Mouse (Mus musculus) stomach, embryonic 16.5 days (tissue): ENCODE measurements around the gene C1qbp. TPM values are rescaled to one million over a fixed set of nuclear protein-coding genes. Genes with fewer than 3 reads are reported as not detected.

Experiments
- ATAC-seq: fragments of 200-750 bp; cut with Nextera tagmentation; 2 replicates; pipeline ENCODE4 v1.8.0; 2017; ENCODE audit warnings: moderate number of reproducible peaks, moderate TSS enrichment; ENCODE audit not compliant: insufficient read depth, low FRiP score
- H3K27ac ChIP-seq: fragments of 300-500 bp; sonication (generic); 2 replicates; pipeline ENCODE4 v1.5.1; 2014; ENCODE audit warnings: low read length
- H3K27me3 ChIP-seq: fragments of 300-500 bp; sonication (generic); 2 replicates; pipeline ENCODE4 v1.6.1; 2014; ENCODE audit warnings: low read length, control low read depth, mixed read lengths; ENCODE audit not compliant: control insufficient read depth, insufficient read depth
- H3K36me3 ChIP-seq: fragments of 300-500 bp; sonication (generic); 2 replicates; pipeline ENCODE4 v1.6.1; 2014; ENCODE audit warnings: low read length; ENCODE audit not compliant: control insufficient read depth, insufficient read depth
- H3K4me1 ChIP-seq: fragments of 300-500 bp; sonication (generic); 2 replicates; pipeline ENCODE4 v1.6.1; 2014; ENCODE audit warnings: low read length, control low read depth, mixed read lengths; ENCODE audit not compliant: control insufficient read depth, insufficient read depth
- H3K4me2 ChIP-seq: fragments of 300-500 bp; sonication (generic); 2 replicates; pipeline ENCODE4 v1.6.1; 2014; ENCODE audit warnings: low read depth, low read length, mixed read lengths
- H3K4me3 ChIP-seq: fragments of 300-500 bp; sonication (generic); replicated peaks from 2 replicates; pipeline ENCODE4 v1.5.1; 2014; ENCODE audit warnings: mild to moderate bottlenecking, low read length
- H3K9ac ChIP-seq: fragments of 300-500 bp; sonication (generic); 2 replicates; pipeline ENCODE4 v1.6.1; 2014; ENCODE audit warnings: low read length
- H3K9me3 ChIP-seq: fragments of 300-500 bp; sonication (generic); replicated peaks from 2 replicates; pipeline ENCODE4 v1.6.1; 2016; ENCODE audit warnings: low read length, control low read depth; ENCODE audit not compliant: control insufficient read depth
- WGBS: fragments of 180-500 bp; shearing (Covaris S2); extraction: QIAGEN DNeasy Blood & Tissue Kit; methylation state at CpG from one replicate; pipeline ENCODE4 v1.1.7; 2014; 5-methylcytosine and 5-hydroxymethylcytosine counted together
- polyA plus RNA-seq: library from polyadenylated mRNA; unstranded; fragments of >200 nt; fragmentation: Nextera tagmentation; extraction: Ambion mirVana; gene quantifications from 2 replicates; pipeline ENCODE4 v1.2.1, GENCODE M21; 2015

Gene C1qbp
- polyA plus RNA-seq, 1 experiment from 2014 or later, result 239 TPM

GRCm38 (mm10) chr11:70980232-70980631 is 2.6 kb downstream of the C1qbp start:
- ATAC-seq, result no peak
- Histone ChIP-seq H3K4me2 (no peak overlapping the region), H3K4me3 (no peak overlapping the region), H3K36me3 (peaks cover 5% of the 10 kb centered on the region), H3K9ac (no peak overlapping the region), H3K27me3 (no peaks in the 10 kb centered on the region), H3K4me1 (peaks cover 8% of the 10 kb centered on the region; the same call in 1 of the 2 replicates), H3K27ac (no peak overlapping the region), H3K9me3 (no peaks in the 10 kb centered on the region)
- WGBS, result 81% methylated on average over 6 of the region's 6 CpGs

- Histone ChIP-seq H3K36me3 (peaks cover 5% of the 10 kb centered on the region), H3K9ac (no peak overlapping the region), H3K27me3 (no peaks in the 10 kb centered on the region), H3K4me1 (peaks cover 8% of the 10 kb centered on the region; the same call in 1 of the 2 replicates), H3K4me2 (no peak overlapping the region), H3K9me3 (no peaks in the 10 kb centered on the region), H3K4me3 (no peak overlapping the region), H3K27ac (no peak overlapping the region)
- no peak for ATAC-seq
- whole genome bisulfite sequencing, result 89% methylated on average over 6 of the region's 6 CpGs
Observed at GRCm38 (mm10) chr11:70977293-70977692, 5.5 kb downstream of the C1qbp start.

- Histone ChIP-seq H3K4me3 (no peak overlapping the region), H3K4me1 (peaks cover 7% of the 10 kb centered on the region; the same call in 1 of the 2 replicates), H3K9me3 (no peaks in the 10 kb centered on the region), H3K9ac (no peak overlapping the region), H3K27ac (no peak overlapping the region), H3K27me3 (no peaks in the 10 kb centered on the region), H3K4me2 (no peak overlapping the region), H3K36me3 (peaks cover 5% of the 10 kb centered on the region)
- ATAC-seq, result no peak
- 70% methylated on average over 2 of the region's 2 CpGs for WGBS
Observed at GRCm38 (mm10) chr11:70975193-70975592, 7.6 kb downstream of the C1qbp start.

DNA sequence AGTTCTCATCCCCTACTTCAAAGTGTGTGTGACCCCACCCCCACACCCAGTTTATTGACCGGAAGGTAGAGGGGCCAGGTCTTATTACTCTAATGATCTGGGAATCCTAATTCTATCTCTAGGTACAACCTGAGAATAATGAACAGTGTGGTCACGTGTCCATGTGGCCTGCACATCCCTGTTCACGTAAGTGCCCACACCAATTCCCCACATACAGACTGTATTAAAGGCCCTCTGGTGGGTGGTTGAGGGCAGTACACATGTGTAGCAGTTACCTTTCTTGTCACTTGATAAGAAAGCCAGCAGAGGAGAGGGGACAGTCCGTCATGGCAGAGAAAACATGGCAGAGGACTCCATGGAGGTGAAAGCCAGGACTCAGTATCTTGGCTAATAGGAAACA is 8.9 kb downstream of the C1qbp start:
- H3K9ac ChIP-seq, result no peak overlapping the region
- H3K4me3 ChIP-seq, result no peak overlapping the region
- peaks cover 5% of the 10 kb centered on the region for H3K36me3 ChIP-seq
- peaks cover 9% of the 10 kb centered on the region; the same call in 1 of the 2 replicates for H3K4me1 ChIP-seq
- no peaks in the 10 kb centered on the region for H3K27me3 ChIP-seq
- H3K27ac ChIP-seq, result no peak overlapping the region
- H3K9me3 ChIP-seq, result no peaks in the 10 kb centered on the region
- no peak for ATAC-seq
- WGBS, result 69% methylated on average over 4 of the region's 4 CpGs
- no peak overlapping the region for H3K4me2 ChIP-seq

DNA sequence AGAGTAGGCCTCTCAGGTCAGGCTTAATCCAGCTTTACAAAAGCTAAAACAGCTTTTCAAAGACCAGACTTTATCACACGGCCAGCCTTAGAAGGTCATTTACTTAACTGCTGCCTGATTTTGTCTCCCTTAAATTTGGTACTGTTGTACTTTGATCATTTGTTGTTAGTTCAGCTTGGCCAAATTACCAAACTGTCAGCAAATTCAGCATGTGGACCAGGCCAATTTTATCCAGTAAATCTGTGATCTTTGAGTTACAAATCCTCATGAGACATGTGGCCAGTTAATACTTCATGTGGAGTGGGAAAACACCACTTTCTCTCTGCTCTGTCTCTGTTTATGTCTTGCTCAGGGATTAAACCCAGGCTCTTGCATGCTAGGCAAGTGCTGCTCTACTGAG is 10.2 kb downstream of the C1qbp start:
- H3K4me2 ChIP-seq, result no peak overlapping the region
- no peak overlapping the region for H3K4me3 ChIP-seq
- 72% methylated on average over 1 of the region's 1 CpGs for WGBS
- H3K9me3 ChIP-seq, result no peaks in the 10 kb centered on the region
- H3K27ac ChIP-seq, result no peak overlapping the region
- H3K27me3 ChIP-seq, result no peaks in the 10 kb centered on the region
- H3K9ac ChIP-seq, result no peak overlapping the region
- ATAC-seq, result no peak
- no peaks in the 10 kb centered on the region; the same call in 1 of the 2 replicates for H3K36me3 ChIP-seq
- peaks cover 16% of the 10 kb centered on the region for H3K4me1 ChIP-seq

DNA sequence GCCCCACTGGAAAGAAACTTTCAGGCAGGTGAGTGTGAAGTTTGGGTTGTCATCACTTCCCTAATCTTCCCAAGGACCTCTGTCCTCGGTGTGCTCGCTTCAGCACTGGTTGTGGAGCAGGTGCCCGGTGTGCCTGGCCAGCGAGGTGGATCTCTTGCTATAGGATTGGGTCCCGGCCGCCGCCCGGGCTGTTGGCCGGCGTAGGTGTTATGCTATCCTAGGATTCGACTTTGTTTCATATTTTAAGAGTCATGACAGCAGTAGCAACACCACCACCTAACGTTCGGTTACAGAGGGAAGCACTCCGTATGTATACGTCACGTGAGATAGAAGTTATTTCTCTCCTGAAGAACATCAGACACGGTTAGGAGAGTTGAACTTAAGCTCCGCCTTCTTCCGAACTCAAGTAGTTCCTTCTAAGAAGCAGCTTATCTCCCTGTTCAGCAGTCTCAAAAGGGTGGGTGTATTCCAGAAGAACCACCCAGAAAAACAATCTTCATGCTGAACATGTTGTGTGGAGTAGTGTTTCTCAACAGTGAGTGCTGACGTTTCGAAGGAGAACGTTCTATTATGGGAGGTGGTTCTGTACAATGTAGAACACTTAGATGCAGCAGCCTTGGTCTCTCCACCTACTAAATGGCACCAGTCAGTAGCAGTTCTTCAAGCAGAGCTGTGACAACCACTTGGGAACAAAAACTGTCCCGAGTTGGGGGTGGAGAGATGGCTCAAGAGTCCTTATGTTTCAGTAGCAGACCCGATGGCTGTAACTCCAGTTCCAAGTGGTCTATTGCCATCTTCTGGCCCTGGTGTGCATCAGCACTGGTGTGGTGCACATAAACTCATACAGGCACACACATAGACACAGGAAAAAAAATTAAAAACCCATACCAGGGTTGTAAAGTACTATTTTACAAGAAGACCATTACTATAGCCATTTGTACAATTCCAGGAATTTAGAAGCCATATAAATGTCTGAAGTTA is 12.0 kb downstream of the C1qbp start:
- Histone ChIP-seq H3K36me3 (peaks cover 1% of the 10 kb centered on the region; the same call in 1 of the 2 replicates), H3K4me3 (peak overlapping the region; percentile 73), H3K4me1 (peaks cover 16% of the 10 kb centered on the region), H3K4me2 (peak overlapping the region; percentile 76), H3K9ac (peak overlapping the region; percentile 72), H3K27me3 (no peaks in the 10 kb centered on the region), H3K9me3 (no peaks in the 10 kb centered on the region), H3K27ac (peak overlapping the region; percentile 91)
- ATAC-seq, result no peak; the same call in 1 of the 2 replicates
- WGBS, result 16% methylated on average over 24 of the region's 24 CpGs

DNA sequence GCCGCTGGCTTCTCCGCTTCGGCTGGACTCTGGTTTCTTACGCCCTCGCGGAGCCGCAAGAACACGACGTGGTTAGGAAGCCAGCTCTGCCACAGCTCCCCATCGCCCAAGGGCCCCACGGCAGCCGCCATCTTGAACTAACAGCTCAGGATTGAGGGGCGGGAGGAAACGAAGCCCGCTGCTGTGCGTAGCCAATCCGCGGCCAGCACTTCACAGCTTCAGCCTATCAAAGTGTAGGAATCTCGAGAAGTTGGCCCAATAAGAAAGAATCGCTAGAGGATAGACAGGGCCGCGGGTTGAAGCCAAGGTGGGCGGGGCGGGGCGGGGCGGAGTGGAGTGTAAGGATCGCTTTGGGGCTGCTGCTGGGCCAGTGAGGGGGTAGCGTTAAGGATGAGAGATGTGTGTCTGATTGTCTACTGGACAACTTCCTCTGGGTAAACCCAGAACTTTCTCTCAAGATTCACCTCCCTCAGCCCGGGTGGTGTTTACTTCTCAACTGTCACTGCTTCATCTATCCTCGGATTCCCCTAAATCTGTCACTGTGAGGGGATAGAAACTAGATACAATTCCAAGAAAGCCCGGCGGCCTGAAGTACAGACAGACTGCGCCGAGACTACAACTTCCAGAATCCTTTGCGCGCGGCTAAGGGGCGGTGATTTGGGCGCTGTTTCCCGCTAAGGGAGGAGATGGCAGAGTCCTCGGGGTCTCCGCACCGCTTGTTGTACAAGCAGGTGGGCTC is 12.8 kb downstream of the C1qbp start, which contains the start of the genes Nup88 and Rpain:
Gene Nup88 (minus strand): TSS at position 153 of the 739 bp plus-strand sequence.
Gene Rpain (plus strand): TSS at position 393 of the 739 bp plus-strand sequence.
- Histone ChIP-seq H3K36me3 (peaks cover 10% of the 10 kb centered on the region), H3K4me1 (peaks cover 16% of the 10 kb centered on the region), H3K4me2 (peak within 1 kb of the TSS; percentile 95), H3K27ac (peak within 1 kb of the TSS; percentile 91), H3K4me3 (peak within 1 kb of the TSS; percentile 73), H3K27me3 (no peaks in the 10 kb centered on the region), H3K9me3 (no peaks in the 10 kb centered on the region), H3K9ac (peak within 1 kb of the TSS; percentile 84)
- ATAC-seq, result peak; percentile 98
- under 1% methylated on average over 43 of the region's 43 CpGs for WGBS

GRCm38 (mm10) chr11:70969271-70969794 is 13.5 kb downstream of the C1qbp start:
- ATAC-seq, result peak; percentile 3; the same call in 1 of the 2 replicates
- Histone ChIP-seq H3K4me1 (peaks cover 16% of the 10 kb centered on the region), H3K27ac (peak overlapping the region; percentile 86), H3K4me2 (peak overlapping the region; percentile 95), H3K36me3 (peaks cover 15% of the 10 kb centered on the region), H3K4me3 (peak overlapping the region; percentile 73), H3K27me3 (no peaks in the 10 kb centered on the region), H3K9ac (peak overlapping the region; percentile 84), H3K9me3 (no peaks in the 10 kb centered on the region)
- under 1% methylated on average over 25 of the region's 25 CpGs for WGBS
